Mouse (Mus musculus): ENCODE measurements around the gene Phrf1. TPM values are rescaled to one million over a fixed set of nuclear protein-coding genes. Genes with fewer than 3 reads are reported as not detected.

Phrf1 gene
- polyA plus RNA-seq (2012; rRNA removed) (10.4 and 14.1 TPM in 2 replicates), polyA plus RNA-seq (2014; fragmentation: Nextera tagmentation; extraction: Ambion mirVana) (25.7 and 28.3 TPM in 2 replicates)

GRCm38 (mm10) chr7:141228279-141229067 lies at the start of gene Phrf1:
Gene Phrf1, plus strand, starts transcription at chr7:141228784.
- WGBS (ENCODE audit: insufficient replicate concordance) = under 1% methylated on average over 76 of the region's 76 CpGs
- DNase-seq (ENCODE audit: low read depth in 3 of 3, low spot score in 3 of 3) = peak; percentile 79 to 82 (median 80)

GRCm38 (mm10) chr7:141188194-141188593 lies 40.4 kb upstream of the Phrf1 start:
- Histone ChIP-seq H3K9ac (replicated peaks) (no peak overlapping the region), H3K27ac (no peak overlapping the region), H3K27me3 (ENCODE audit: control insufficient read depth, insufficient read depth, low read length) (no peaks in the 10 kb centered on the region), H3K4me2 (ENCODE audit: low read depth) (no peak overlapping the region), H3K4me1 (replicated peaks; ENCODE audit: control insufficient read depth in 2 of 2, insufficient read depth in 2 of 2, low read length in 1 of 2) (peaks cover 0 to 6% of the 10 kb centered on the region in 2 experiments; a peak in 2 of 4 replicates), H3K4me3 (ENCODE audit: insufficient read depth in 1 of 2, low read depth in 2 of 2, low read length in 2 of 2) (no peak overlapping the region), H3K9me3 (ENCODE audit: control insufficient read depth, low read length) (no peaks in the 10 kb centered on the region), H3K36me3 (replicated peaks; ENCODE audit: control insufficient read depth, insufficient read depth, low read depth) (peaks cover 26% of the 10 kb centered on the region)
- TF ChIP-seq EP300 (IDR thresholded peaks at IDR 0.05; ENCODE audit: low read depth) = no peak
- TF ChIP-seq CTCF (IDR thresholded peaks at IDR 0.05; ENCODE audit: low read depth) = no peak
- DNase-seq (ENCODE audit: low read depth in 3 of 3, low spot score in 3 of 3) = no peak
- ATAC-seq (ENCODE audit: insufficient read depth) = no peak
- 79% methylated on average over 3 of the region's 3 CpGs for WGBS (ENCODE audit: insufficient replicate concordance)

More at GRCm38 (mm10) chr7:141228279-141229067, at the start of gene Phrf1:
- Histone ChIP-seq H3K27ac (peak within 1 kb of the TSS; percentile 74), H3K9ac (replicated peaks) (peak within 1 kb of the TSS; percentile 97), H3K9me3 (ENCODE audit: control insufficient read depth, low read length) (no peaks in the 10 kb centered on the region), H3K4me2 (ENCODE audit: low read depth) (peak within 1 kb of the TSS; percentile 74), H3K36me3 (replicated peaks; ENCODE audit: control insufficient read depth, insufficient read depth, low read depth) (peaks cover 26% of the 10 kb centered on the region), H3K4me1 (replicated peaks; ENCODE audit: control insufficient read depth in 2 of 2, insufficient read depth in 2 of 2, low read length in 1 of 2) (peaks cover 8 to 12% of the 10 kb centered on the region in 2 experiments), H3K27me3 (ENCODE audit: control insufficient read depth, insufficient read depth, low read length) (no peaks in the 10 kb centered on the region), H3K4me3 (ENCODE audit: insufficient read depth in 1 of 2, low read depth in 2 of 2, low read length in 2 of 2) (peak within 1 kb of the TSS; percentile 92 to 95)
- peak; percentile 92 for ATAC-seq (ENCODE audit: insufficient read depth)
- TF ChIP-seq EP300 (IDR thresholded peaks at IDR 0.05; ENCODE audit: low read depth) (peak; percentile 58; the same call in 1 of the 2 replicates), CTCF (IDR thresholded peaks at IDR 0.05; ENCODE audit: low read depth) (peak; percentile 100)

- no peak for ATAC-seq (ENCODE audit: insufficient read depth)
- TF ChIP-seq CTCF (IDR thresholded peaks at IDR 0.05; ENCODE audit: low read depth) = no peak
- WGBS (ENCODE audit: insufficient replicate concordance) = 79% methylated on average over 3 of the region's 3 CpGs
- peaks cover 0 to 6% of the 10 kb centered on the region in 2 experiments; a peak in 2 of 4 replicates for H3K4me1 ChIP-seq (replicated peaks; ENCODE audit: control insufficient read depth in 2 of 2, insufficient read depth in 2 of 2, low read length in 1 of 2)
- H3K27ac ChIP-seq = no peak overlapping the region
- peaks cover 26% of the 10 kb centered on the region for H3K36me3 ChIP-seq (replicated peaks; ENCODE audit: control insufficient read depth, insufficient read depth, low read depth)
- no peak overlapping the region for H3K4me2 ChIP-seq (ENCODE audit: low read depth)
- H3K27me3 ChIP-seq (ENCODE audit: control insufficient read depth, insufficient read depth, low read length) = no peaks in the 10 kb centered on the region
- DNase-seq (ENCODE audit: low read depth in 3 of 3, low spot score in 3 of 3) = no peak
- no peak overlapping the region for H3K4me3 ChIP-seq (ENCODE audit: insufficient read depth in 1 of 2, low read depth in 2 of 2, low read length in 2 of 2)
- H3K9ac ChIP-seq (replicated peaks) = no peak overlapping the region
- no peaks in the 10 kb centered on the region for H3K9me3 ChIP-seq (ENCODE audit: control insufficient read depth, low read length)
Observed at GRCm38 (mm10) chr7:141188733-141189132, 39.9 kb upstream of the Phrf1 start.

- ATAC-seq (ENCODE audit: insufficient read depth) (no peak), DNase-seq (ENCODE audit: low read depth in 3 of 3, low spot score in 3 of 3) (no peak)
- peaks cover 26% of the 10 kb centered on the region for H3K36me3 ChIP-seq (replicated peaks; ENCODE audit: control insufficient read depth, insufficient read depth, low read depth)
- no peaks in the 10 kb centered on the region for H3K9me3 ChIP-seq (ENCODE audit: control insufficient read depth, low read length)
- no peaks in the 10 kb centered on the region for H3K27me3 ChIP-seq (ENCODE audit: control insufficient read depth, insufficient read depth, low read length)
- WGBS (ENCODE audit: insufficient replicate concordance) = 78% methylated on average over 3 of the region's 3 CpGs
- H3K27ac ChIP-seq = no peak overlapping the region
- H3K4me2 ChIP-seq (ENCODE audit: low read depth) = no peak overlapping the region
- H3K4me3 ChIP-seq (ENCODE audit: insufficient read depth in 1 of 2, low read depth in 2 of 2, low read length in 2 of 2) = no peak overlapping the region
- H3K4me1 ChIP-seq (replicated peaks; ENCODE audit: control insufficient read depth in 2 of 2, insufficient read depth in 2 of 2, low read length in 1 of 2) = peaks cover 3 to 9% of the 10 kb centered on the region in 2 experiments
- no peak for TF ChIP-seq EP300 (IDR thresholded peaks at IDR 0.05; ENCODE audit: low read depth)
- TF ChIP-seq CTCF (IDR thresholded peaks at IDR 0.05; ENCODE audit: low read depth) = no peak
- no peak overlapping the region for H3K9ac ChIP-seq (replicated peaks)
Observed at GRCm38 (mm10) chr7:141190220-141190619, 38.4 kb upstream of the Phrf1 start.

GRCm38 (mm10) chr7:141191036-141191435 lies 37.5 kb upstream of the Phrf1 start:
- H3K9ac ChIP-seq (replicated peaks) = no peak overlapping the region
- no peak overlapping the region for H3K4me2 ChIP-seq (ENCODE audit: low read depth)
- WGBS (ENCODE audit: insufficient replicate concordance) = 89% methylated on average over 14 of the region's 14 CpGs
- H3K27me3 ChIP-seq (ENCODE audit: control insufficient read depth, insufficient read depth, low read length) = no peaks in the 10 kb centered on the region
- peaks cover 12 to 17% of the 10 kb centered on the region in 2 experiments for H3K4me1 ChIP-seq (replicated peaks; ENCODE audit: control insufficient read depth in 2 of 2, insufficient read depth in 2 of 2, low read length in 1 of 2)
- no peaks in the 10 kb centered on the region for H3K9me3 ChIP-seq (ENCODE audit: control insufficient read depth, low read length)
- peaks cover 26% of the 10 kb centered on the region for H3K36me3 ChIP-seq (replicated peaks; ENCODE audit: control insufficient read depth, insufficient read depth, low read depth)
- TF ChIP-seq EP300 (IDR thresholded peaks at IDR 0.05; ENCODE audit: low read depth) (no peak), CTCF (IDR thresholded peaks at IDR 0.05; ENCODE audit: low read depth) (no peak)
- ATAC-seq (ENCODE audit: insufficient read depth) (no peak), DNase-seq (ENCODE audit: low read depth in 3 of 3, low spot score in 3 of 3) (no peak)
- H3K4me3 ChIP-seq (ENCODE audit: insufficient read depth in 1 of 2, low read depth in 2 of 2, low read length in 2 of 2) = no peak overlapping the region
- no peak overlapping the region for H3K27ac ChIP-seq
